Mouse (Mus musculus) CH12.LX (cell line): ENCODE data around the gene Mfsd11.

Experiments
- BHLHE40 ChIP-seq: IDR thresholded peaks from 2 replicates; pipeline ENCODE4 v1.6.1; 2011; ENCODE audit warnings: mild to moderate bottlenecking, low read depth, low read length, improper control_type of control experiment
- CTCF ChIP-seq, 2 experiments: IDR thresholded peaks in 1 of 2; conservative IDR thresholded peaks in 1 of 2; 2 replicates each; pipeline ENCODE4 v1.5.1; 2011 to 2012; ENCODE audit warnings: low read depth in 2 of 2, low read length in 2 of 2, improper control_type of control experiment in 1 of 2, inconsistent platforms in 1 of 2, mild to moderate bottlenecking in 1 of 2, moderate library complexity in 1 of 2
- E2F4 ChIP-seq: IDR thresholded peaks from 2 replicates; pipeline ENCODE4 v1.6.1; 2011; ENCODE audit warnings: low read depth, low read length, improper control_type of control experiment; ENCODE audit not compliant: insufficient replicate concordance
- ELF1 ChIP-seq: IDR thresholded peaks from 2 replicates; pipeline ENCODE4 v1.6.1; 2014; ENCODE audit warnings: low read depth, mild to moderate bottlenecking, inconsistent platforms, low read length, improper control_type of control experiment
- EP300 ChIP-seq: IDR thresholded peaks from 2 replicates; pipeline ENCODE4 v1.6.1; 2011; ENCODE audit warnings: low read length, improper control_type of control experiment
- GABPA ChIP-seq: IDR thresholded peaks from 2 replicates; pipeline ENCODE4 v1.6.1; 2012; ENCODE audit warnings: low read depth, low read length, improper control_type of control experiment, inconsistent platforms; ENCODE audit not compliant: insufficient replicate concordance
- RCOR1 ChIP-seq: conservative IDR thresholded peaks from 2 replicates; pipeline ENCODE4 v1.6.1; 2012; ENCODE audit warnings: low read depth, mild to moderate bottlenecking, inconsistent platforms, low read length, improper control_type of control experiment
- USF1 ChIP-seq: IDR thresholded peaks from 2 replicates; pipeline ENCODE4 v1.6.1; 2014; ENCODE audit warnings: low read depth, mild to moderate bottlenecking, inconsistent platforms, low read length, improper control_type of control experiment
- USF2 ChIP-seq: conservative IDR thresholded peaks from 2 replicates; pipeline ENCODE4 v1.6.1; 2011; ENCODE audit warnings: low read depth, low read length, improper control_type of control experiment

- no peak for TF ChIP-seq ELF1
- TF ChIP-seq EP300 = no peak; the same call in 1 of the 2 replicates
- TF ChIP-seq USF2 = no peak
- TF ChIP-seq CTCF (conservative IDR thresholded peaks at IDR 0.05 in 1 of 2, IDR thresholded peaks at IDR 0.05 in 1 of 2; ENCODE audit: low read depth in 2 of 2, low read length in 2 of 2) = no peak
- TF ChIP-seq USF1 = no peak
- no peak for TF ChIP-seq RCOR1
- TF ChIP-seq BHLHE40 = peak; percentile 89
- TF ChIP-seq GABPA = no peak
- TF ChIP-seq E2F4 = no peak
Measured at GRCm38 (mm10) chr11:116809520-116809919, 42.7 kb upstream of the Mfsd11 start.
